Mouse (Mus musculus) stomach, postnatal 0 days (tissue): ENCODE results near the gene Rnf220.

ENCODE experiments used
- CTCF ChIP-seq: IDR thresholded peaks from 2 replicates; pipeline ENCODE4 v1.5.1; 2016; ENCODE audit warnings: antibody characterized with exemption, low read depth, mild to moderate bottlenecking, moderate library complexity
- EP300 ChIP-seq: optimal IDR thresholded peaks from 2 replicates; pipeline ENCODE3; 2016; ENCODE audit warnings: antibody characterized with exemption

- TF ChIP-seq CTCF (no peak), EP300 (no peak)
Observed at GRCm38 (mm10) chr4:117529843-117530242, 33.0 kb upstream of the Rnf220 start.
